In genomic region chr12:33424329-33424728, GRCm38 (mm10) we compare ENCODE assay signal across 9 mouse cellular contexts. TPM values are rescaled to one million over a fixed set of nuclear protein-coding genes. Genes with fewer than 3 reads are reported as not detected.
A peak's percentile ranks its signal among the peaks of the same experiment; 100 is the strongest.
DNase-seq lines count a peak whose midpoint lies in the region; ATAC-seq lines count a peak whose summit lies in the region.
"Had no signal": no experiment of that assay in that cellular context is flagged by ENCODE, and none has a peak within 500 bp of the region (broad histone marks: within the 10 kb centered on the region; RNA-seq: fewer than 3 reads in every experiment).

No protein-coding gene starts in this region.

- no peak for ATAC-seq in forebrain, embryonic 11.5 days (replicated peaks; ENCODE audit: low FRiP score)
- ATAC-seq in forebrain, embryonic 12.5 days (ENCODE audit: low FRiP score): no peak
- ATAC-seq in CD4-positive, CD25-positive, alpha-beta regulatory T cell, adult 4 months: peak; percentile 48
- peak; percentile 31; the same call in 1 of the 2 replicates for ATAC-seq in hindbrain, embryonic 15.5 days (ENCODE audit: low FRiP score, low read depth)

- no peak overlapping the region for H3K4me2 ChIP-seq in forebrain, embryonic 11.5 days (ENCODE audit: low read depth, low read length, severe bottlenecking)
- H3K4me2 ChIP-seq in forebrain, embryonic 12.5 days: no peak overlapping the region
- no peak overlapping the region for H3K4me2 ChIP-seq in hindbrain, embryonic 15.5 days

- H3K27ac ChIP-seq in forebrain, embryonic 11.5 days (ENCODE audit: low read depth, low read length): no peak overlapping the region
- H3K27ac ChIP-seq in forebrain, embryonic 12.5 days: no peak overlapping the region
- H3K27ac ChIP-seq in hindbrain, embryonic 15.5 days (replicated peaks): no peak overlapping the region

- intact Hi-C loops in left cerebral cortex, postnatal 14 days (cut with DNase I): loop anchor here (1.0 to 10.0 kb wide), 3 partner anchors 34 to 510 kb away; no protein-coding TSS in a partner anchor

- no peak overlapping the region for H3K4me3 ChIP-seq in forebrain, embryonic 11.5 days (ENCODE audit: low read depth, low read length)
- no peak overlapping the region for H3K4me3 ChIP-seq in forebrain, embryonic 12.5 days (replicated peaks)
- H3K4me3 ChIP-seq in hindbrain, embryonic 15.5 days: no peak overlapping the region

- H3K27me3 ChIP-seq in forebrain, embryonic 11.5 days (ENCODE audit: control insufficient read depth, insufficient read depth, low read length): no peaks in the 10 kb centered on the region; the same call in 1 of the 2 replicates
- H3K27me3 ChIP-seq in forebrain, embryonic 12.5 days: peaks cover 4% of the 10 kb centered on the region; the same call in 1 of the 2 replicates
- 0 out of 2 replicates have a peak, but pooled peaks cover 2% of the 10 kb centered on the region for H3K27me3 ChIP-seq in hindbrain, embryonic 15.5 days

- no peak overlapping the region for H3K9ac ChIP-seq in forebrain, embryonic 11.5 days (ENCODE audit: low read length)
- no peak overlapping the region for H3K9ac ChIP-seq in forebrain, embryonic 12.5 days
- no peak overlapping the region for H3K9ac ChIP-seq in hindbrain, embryonic 15.5 days

- H3K36me3 ChIP-seq in forebrain, embryonic 11.5 days (ENCODE audit: control insufficient read depth, insufficient read depth, low read length): no peaks in the 10 kb centered on the region
- no peaks in the 10 kb centered on the region for H3K36me3 ChIP-seq in forebrain, embryonic 12.5 days (replicated peaks)
- no peaks in the 10 kb centered on the region for H3K36me3 ChIP-seq in hindbrain, embryonic 15.5 days

- WGBS in forebrain, embryonic 11.5 days: 32% methylated on average over 3 of the region's 3 CpGs
- WGBS in forebrain, embryonic 12.5 days: 36% methylated on average over 3 of the region's 3 CpGs
- WGBS in hindbrain, embryonic 15.5 days: 33% methylated on average over 3 of the region's 3 CpGs

- H3K9me3 ChIP-seq in forebrain, embryonic 11.5 days (ENCODE audit: control insufficient read depth, low read length): no peaks in the 10 kb centered on the region
- no peaks in the 10 kb centered on the region for H3K9me3 ChIP-seq in forebrain, embryonic 12.5 days
- no peaks in the 10 kb centered on the region for H3K9me3 ChIP-seq in hindbrain, embryonic 15.5 days

- no peaks in the 10 kb centered on the region for H3K4me1 ChIP-seq in forebrain, embryonic 11.5 days (replicated peaks; ENCODE audit: control insufficient read depth, insufficient read depth, low read length)
- no peaks in the 10 kb centered on the region for H3K4me1 ChIP-seq in forebrain, embryonic 12.5 days
- H3K4me1 ChIP-seq in hindbrain, embryonic 15.5 days (replicated peaks): 0 out of 2 replicates have a peak, but pooled peaks cover 2% of the 10 kb centered on the region

- DNase-seq in forebrain, embryonic 11.5 days (ENCODE audit: low spot score): peak; percentile 55
- DNase-seq in cerebellum, postnatal 25 days: peak; percentile 57 to 74
- DNase-seq in left cerebral cortex, postnatal 14 days (ENCODE audit: low spot score in 2 of 2): peak; percentile 73 to 79
- peak; percentile 28 for DNase-seq in neural tube, embryonic 10.5 days (ENCODE audit: extremely low spot score, low spot score)
- no peak for DNase-seq in gastrocnemius, adult 8-10 months (ENCODE audit: low spot score in 2 of 2)

RNA-seq across cellular contexts. Expression of gene Twistnb, which starts 5.1 kb away (rescaled TPM):
- 42.6 and 46.3 TPM in 2 replicates for polyA plus RNA-seq in forebrain, embryonic 11.5 days (2014; fragmentation: Nextera tagmentation; extraction: Ambion mirVana)
- polyA plus RNA-seq in forebrain, embryonic 12.5 days (2016; fragmentation: Nextera tagmentation; extraction: Ambion mirVana): 45.2 and 47.3 TPM in 2 replicates
- 10 to 100 TPM; 20.9 to 40.3 TPM for polyA plus RNA-seq in CD4-positive, CD25-positive, alpha-beta regulatory T cell, adult 4 months (2017; shearing (Covaris generic))
- 38.9 and 46.4 TPM in 2 replicates for polyA plus RNA-seq in hindbrain, embryonic 15.5 days (2015; fragmentation: Nextera tagmentation; extraction: Ambion mirVana)
- 10 to 100 TPM; 10.5 to 11.4 TPM for total RNA-seq in left cerebral cortex, postnatal 14 days (2021)
- 10 to 100 TPM; 10.1 to 12.2 (median 11.0) TPM for total RNA-seq in gastrocnemius, adult 8-10 months (2022)

RNA-seq across cellular contexts. Expression of gene Efcab10, which starts 29.7 kb away (rescaled TPM):
- 0.49 TPM in 1 of 2 replicates, not detected in the other for polyA plus RNA-seq in forebrain, embryonic 11.5 days (2014; fragmentation: Nextera tagmentation; extraction: Ambion mirVana)
- polyA plus RNA-seq in forebrain, embryonic 12.5 days (2016; fragmentation: Nextera tagmentation; extraction: Ambion mirVana): 1.2 and 1.4 TPM in 2 replicates
- not detected for polyA plus RNA-seq in CD4-positive, CD25-positive, alpha-beta regulatory T cell, adult 4 months (2017; shearing (Covaris generic))
- polyA plus RNA-seq in hindbrain, embryonic 15.5 days (2015; fragmentation: Nextera tagmentation; extraction: Ambion mirVana): 3.8 and 4.2 TPM in 2 replicates
- 1 to 10 TPM; 1.1 to 1.4 TPM for total RNA-seq in left cerebral cortex, postnatal 14 days (2021)
- not detected for total RNA-seq in gastrocnemius, adult 8-10 months (2022)
- polyA plus RNA-seq: large intestine, adult 2 months had no signal

Comparison
In these comparisons a context has a peak if more than half of its experiments do, and no peak if none do; other contexts are left out.
1. ATAC-seq: peak in CD4-positive, CD25-positive, alpha-beta regulatory T cell, adult 4 months (single experiment) and hindbrain, embryonic 15.5 days (single experiment); none in forebrain, embryonic 11.5 days (single experiment) and forebrain, embryonic 12.5 days (single experiment).
2. DNase-seq: peak in forebrain, embryonic 11.5 days (single experiment), cerebellum, postnatal 25 days (2 of 2), left cerebral cortex, postnatal 14 days (2 of 2) and neural tube, embryonic 10.5 days (single experiment); none in gastrocnemius, adult 8-10 months (0 of 2).